Mouse (Mus musculus): ENCODE results near the gene Gm4175. TPM values are rescaled to one million over a fixed set of nuclear protein-coding genes. Genes with fewer than 3 reads are reported as not detected.
"Not testable (repeated sequence)": the region's sequence is repeated elsewhere in the genome, so short reads cannot be mapped to it uniquely, and the experiment has no call there.

The Gm4175 gene
- polyA plus RNA-seq (2016; fragmentation: Nextera tagmentation; extraction: Ambion mirVana) = not detected in 2 replicates

- DNase-seq (ENCODE audit: low spot score); H3K36me3 ChIP-seq (replicated peaks); H3K4me1 ChIP-seq; H3K4me3 ChIP-seq; H3K27me3 ChIP-seq (replicated peaks; ENCODE audit: low read depth, poor library complexity, severe bottlenecking); H3K9me3 ChIP-seq; H3K27ac ChIP-seq (replicated peaks): not testable (repeated sequence)
- no CpG with 5 or more reads among the region's 5 CpGs for WGBS
Observed at GRCm38 (mm10) chr7:21761375-21761774, at the start of gene Gm4175. Gene Gm4175 (minus strand): TSS chr7:21761475.

GRCm38 (mm10) chr7:21796628-21797027, 35.4 kb upstream of the Gm4175 start, which contains the start of gene Gm4177:
Gene Gm4177 (minus strand): TSS chr7:21796728.
- H3K27me3 ChIP-seq (replicated peaks; ENCODE audit: low read depth, poor library complexity, severe bottlenecking); H3K9me3 ChIP-seq; H3K4me3 ChIP-seq; H3K27ac ChIP-seq (replicated peaks); H3K4me1 ChIP-seq; DNase-seq (ENCODE audit: low spot score); H3K36me3 ChIP-seq (replicated peaks): not testable (repeated sequence)
- WGBS = no CpG with 5 or more reads among the region's 3 CpGs

Other genes starting within 250 kb of the Gm4175 start
- not detected in 2 replicates for gene Vmn1r130, start 249.7 kb downstream of the Gm4175 start, polyA plus RNA-seq (2016; fragmentation: Nextera tagmentation; extraction: Ambion mirVana)
- gene Vmn1r131, start 215.4 kb downstream of the Gm4175 start, polyA plus RNA-seq (2016; fragmentation: Nextera tagmentation; extraction: Ambion mirVana) = not detected in 2 replicates
- gene Vmn1r132, start 147.4 kb downstream of the Gm4175 start, polyA plus RNA-seq (2016; fragmentation: Nextera tagmentation; extraction: Ambion mirVana) = not detected in 2 replicates
- not detected in 2 replicates for gene Gm4177, start 35.3 kb upstream of the Gm4175 start, polyA plus RNA-seq (2016; fragmentation: Nextera tagmentation; extraction: Ambion mirVana)
- gene Vmn1r135, start 70.9 kb upstream of the Gm4175 start, polyA plus RNA-seq (2016; fragmentation: Nextera tagmentation; extraction: Ambion mirVana) = not detected in 2 replicates
- not detected in 2 replicates for gene Gm5725, start 82.8 kb upstream of the Gm4175 start, polyA plus RNA-seq (2016; fragmentation: Nextera tagmentation; extraction: Ambion mirVana)
- gene Gm5891, start 159.8 kb upstream of the Gm4175 start, polyA plus RNA-seq (2016; fragmentation: Nextera tagmentation; extraction: Ambion mirVana) = not detected in 2 replicates
- gene Vmn1r137, start 233.1 kb upstream of the Gm4175 start, polyA plus RNA-seq (2016; fragmentation: Nextera tagmentation; extraction: Ambion mirVana) = not detected in 2 replicates

Data from embryonic facial prominence, embryonic 10.5 days (tissue).